In the genomic region with DNA sequence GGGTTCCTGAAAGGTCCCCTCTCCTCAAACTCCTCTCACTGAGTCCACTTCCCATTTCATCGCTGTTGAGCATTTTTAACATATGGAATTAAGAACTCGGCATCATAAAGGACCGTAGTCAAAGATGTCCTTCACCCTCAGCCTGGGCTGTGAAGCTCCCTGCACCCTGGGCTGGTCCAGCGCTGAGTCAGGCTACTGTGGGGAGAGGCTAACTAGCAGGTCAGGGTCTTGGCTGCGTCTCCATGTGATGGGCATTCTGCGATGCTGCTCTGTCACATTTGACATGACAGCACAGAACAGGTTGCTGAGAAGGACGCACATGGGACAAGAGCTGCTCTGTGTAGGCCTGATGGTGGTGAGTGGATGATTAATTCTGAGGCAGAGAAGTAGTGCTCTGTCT, we compare ENCODE assay signal across 21 mouse cellular contexts. TPM values are rescaled to one million over a fixed set of nuclear protein-coding genes. Genes with fewer than 3 reads are reported as not detected.
A peak's percentile ranks its signal among the peaks of the same experiment; 100 is the strongest.
DNase-seq lines count a peak whose midpoint lies in the region; ATAC-seq and TF ChIP-seq lines count a peak whose summit lies in the region.
"Had no signal": no experiment of that assay in that cellular context is flagged by ENCODE, and none has a peak within 500 bp of the region (broad histone marks: within the 10 kb centered on the region; RNA-seq: fewer than 3 reads in every experiment).

No protein-coding gene starts in this region.

- peaks cover 9% of the 10 kb centered on the region; the same call in 1 of the 2 replicates for H3K36me3 ChIP-seq in midbrain, embryonic 11.5 days (ENCODE audit: control insufficient read depth, insufficient read depth, low read length)
- H3K36me3 ChIP-seq in midbrain, embryonic 14.5 days (ENCODE audit: control insufficient read depth, insufficient read depth, low read length) = peaks cover 64% of the 10 kb centered on the region
- peaks cover 27 to 28% of the 10 kb centered on the region in 2 experiments for H3K36me3 ChIP-seq in MEL (ENCODE audit: control insufficient read depth in 1 of 2, insufficient read depth in 2 of 2, low read length in 2 of 2)

- H3K9me3 ChIP-seq in midbrain, embryonic 11.5 days (ENCODE audit: control insufficient read depth, low read length) = no peaks in the 10 kb centered on the region
- no peaks in the 10 kb centered on the region for H3K9me3 ChIP-seq in midbrain, embryonic 14.5 days (ENCODE audit: control insufficient read depth, low read length)
- no peaks in the 10 kb centered on the region for H3K9me3 ChIP-seq in MEL (replicated peaks; ENCODE audit: insufficient read depth, low read length)
- H3K9me3 ChIP-seq: embryonic facial prominence, embryonic 13.5 days; embryonic facial prominence, embryonic 15.5 days; forebrain, embryonic 10.5 days; forebrain, embryonic 12.5 days had no signal

- no peak overlapping the region for H3K27ac ChIP-seq in midbrain, embryonic 11.5 days (ENCODE audit: low read depth, low read length)
- no peak overlapping the region for H3K27ac ChIP-seq in midbrain, embryonic 14.5 days (replicated peaks; ENCODE audit: low read depth, low read length)
- H3K27ac ChIP-seq in MEL (ENCODE audit: control insufficient read depth, low read depth, low read length) = peak overlapping the region; percentile 86
- H3K27ac ChIP-seq: embryonic facial prominence, embryonic 13.5 days; embryonic facial prominence, embryonic 15.5 days; forebrain, embryonic 10.5 days; forebrain, embryonic 12.5 days had no signal

- no peaks in the 10 kb centered on the region for H3K79me2 ChIP-seq in MEL (ENCODE audit: control insufficient read depth, insufficient read depth, low read length, poor library complexity)

- no peak for TF ChIP-seq EP300 in MEL (IDR thresholded peaks at IDR 0.05; ENCODE audit: low read depth in 1 of 2, low read length in 2 of 2)

- H3K4me2 ChIP-seq in midbrain, embryonic 11.5 days = no peak overlapping the region
- H3K4me2 ChIP-seq in midbrain, embryonic 14.5 days (ENCODE audit: low read length) = no peak overlapping the region
- H3K4me2 ChIP-seq: embryonic facial prominence, embryonic 13.5 days; embryonic facial prominence, embryonic 15.5 days; forebrain, embryonic 12.5 days had no signal

- TF ChIP-seq CTCF in MEL (IDR thresholded peaks at IDR 0.05 in 2 of 3, conservative IDR thresholded peaks at IDR 0.05 in 1 of 3; ENCODE audit: control insufficient read depth in 1 of 3, insufficient read depth in 1 of 3, low read depth in 2 of 3, low read length in 3 of 3, poor library complexity in 1 of 3, severe bottlenecking in 1 of 3) = no peak

- no peak for ATAC-seq in midbrain, embryonic 11.5 days (ENCODE audit: low FRiP score)
- ATAC-seq in midbrain, embryonic 14.5 days (ENCODE audit: low FRiP score, low TSS enrichment) = no peak
- ATAC-seq: forebrain, embryonic 14.5 days; forebrain, embryonic 16.5 days had no signal

- H3K4me1 ChIP-seq in midbrain, embryonic 11.5 days (ENCODE audit: control insufficient read depth, insufficient read depth, low read length) = no peaks in the 10 kb centered on the region
- H3K4me1 ChIP-seq in midbrain, embryonic 14.5 days (ENCODE audit: control insufficient read depth, insufficient read depth, low read length) = no peaks in the 10 kb centered on the region
- peaks cover 16 to 24% of the 10 kb centered on the region in 2 experiments for H3K4me1 ChIP-seq in MEL (ENCODE audit: control insufficient read depth in 1 of 2, insufficient read depth in 2 of 2, low read length in 2 of 2)
- H3K4me1 ChIP-seq: embryonic facial prominence, embryonic 13.5 days; embryonic facial prominence, embryonic 15.5 days; forebrain, embryonic 10.5 days; forebrain, embryonic 12.5 days had no signal

- H3K4me3 ChIP-seq in midbrain, embryonic 11.5 days (ENCODE audit: low read depth, low read length) = no peak overlapping the region
- H3K4me3 ChIP-seq in midbrain, embryonic 14.5 days (replicated peaks; ENCODE audit: low read depth, low read length) = no peak overlapping the region
- H3K4me3 ChIP-seq in MEL (ENCODE audit: control insufficient read depth in 1 of 2, insufficient read depth in 1 of 2, low read depth in 2 of 2, low read length in 2 of 2) = no peak overlapping the region
- H3K4me3 ChIP-seq: embryonic facial prominence, embryonic 13.5 days; embryonic facial prominence, embryonic 15.5 days; erythroblast, embryonic 14.5 days; forebrain, embryonic 10.5 days; forebrain, embryonic 12.5 days had no signal

- no peak for TF ChIP-seq RAD21 in MEL (IDR thresholded peaks at IDR 0.05; ENCODE audit: low read depth, low read length)

- peak; percentile 56 for DNase-seq in midbrain, embryonic 11.5 days (ENCODE audit: low spot score, missing footprints)
- no peak for DNase-seq in midbrain, embryonic 14.5 days
- peak; percentile 34 for DNase-seq in MEL (ENCODE audit: low read depth, low spot score)
- no peak for DNase-seq in cerebellum, postnatal 10 days
- DNase-seq in kidney, adult 9 months = no peak
- DNase-seq: adrenal gland, adult 2 months; adrenal gland, postnatal 10 days; adrenal gland, postnatal 25 days; cerebellum, adult 11 months; cerebellum, adult 18-20 months; cerebellum, adult 8-10 months; cerebellum, adult 9-11 months; cerebellum, postnatal 36 days; embryo, embryonic 11 days had no signal

- no peak overlapping the region for H3K9ac ChIP-seq in midbrain, embryonic 11.5 days (ENCODE audit: low read length)
- no peak overlapping the region for H3K9ac ChIP-seq in midbrain, embryonic 14.5 days (replicated peaks; ENCODE audit: low read length)
- no peak overlapping the region; the same call in 1 of the 2 replicates for H3K9ac ChIP-seq in MEL (ENCODE audit: control insufficient read depth, low read depth, low read length, poor library complexity, severe bottlenecking)
- H3K9ac ChIP-seq: embryonic facial prominence, embryonic 13.5 days; embryonic facial prominence, embryonic 15.5 days; forebrain, embryonic 12.5 days had no signal

- 93% methylated on average over 7 of the region's 7 CpGs for WGBS in midbrain, embryonic 11.5 days
- WGBS in midbrain, embryonic 14.5 days = 93% methylated on average over 7 of the region's 7 CpGs

- TF ChIP-seq POLR2A in MEL (IDR thresholded peaks at IDR 0.05; ENCODE audit: control insufficient read depth in 1 of 2, insufficient read depth in 1 of 2, low read depth in 1 of 2, low read length in 2 of 2, poor library complexity in 1 of 2) = no peak

- H3K27me3 ChIP-seq in midbrain, embryonic 11.5 days (ENCODE audit: control insufficient read depth, insufficient read depth, low read length) = no peaks in the 10 kb centered on the region
- H3K27me3 ChIP-seq in midbrain, embryonic 14.5 days (ENCODE audit: control insufficient read depth, insufficient read depth, low read length) = no peaks in the 10 kb centered on the region
- H3K27me3 ChIP-seq in MEL (ENCODE audit: control insufficient read depth in 1 of 2, insufficient read depth in 2 of 2, low read length in 2 of 2) = no peaks in the 10 kb centered on the region
- H3K27me3 ChIP-seq: embryonic facial prominence, embryonic 13.5 days; embryonic facial prominence, embryonic 15.5 days; forebrain, embryonic 12.5 days had no signal

TF ChIP-seq in MEL, 35 proteins besides CTCF, POLR2A, EP300 and RAD21:
- TF ChIP-seq E2F4 (IDR thresholded peaks at IDR 0.05; ENCODE audit: borderline replicate concordance, low read depth, low read length) = no peak
- no peak for TF ChIP-seq ZMIZ1 (IDR thresholded peaks at IDR 0.05; ENCODE audit: low read depth, low read length)
- no peak for TF ChIP-seq CHD1 (IDR thresholded peaks at IDR 0.05; ENCODE audit: low read depth, low read length)
- TF ChIP-seq TAL1 (IDR thresholded peaks at IDR 0.05; ENCODE audit: low read length) = no peak
- TF ChIP-seq SIN3A (IDR thresholded peaks at IDR 0.05; ENCODE audit: low read length) = no peak
- TF ChIP-seq MYB (IDR thresholded peaks at IDR 0.05; ENCODE audit: low read depth, low read length) = no peak
- no peak for TF ChIP-seq POLR2AphosphoS2 (IDR thresholded peaks at IDR 0.05; ENCODE audit: low read length)
- no peak for TF ChIP-seq GATA1 (IDR thresholded peaks at IDR 0.05; ENCODE audit: low read depth, low read length)
- no peak for TF ChIP-seq USF2 (IDR thresholded peaks at IDR 0.05; ENCODE audit: borderline replicate concordance in 1 of 2, insufficient read depth in 1 of 2, low read depth in 1 of 2, low read length in 2 of 2)
- TF ChIP-seq SMC3 (IDR thresholded peaks at IDR 0.05; ENCODE audit: low read depth, low read length) = no peak
- TF ChIP-seq TBP (IDR thresholded peaks at IDR 0.05; ENCODE audit: low read depth, low read length) = no peak
- TF ChIP-seq MEF2A (IDR thresholded peaks at IDR 0.05; ENCODE audit: extremely low read depth, insufficient replicate concordance, low read depth, low read length, poor library complexity, severe bottlenecking) = no peak
- TF ChIP-seq JUND (IDR thresholded peaks at IDR 0.05; ENCODE audit: low read depth, low read length) = no peak
- no peak for TF ChIP-seq MAZ (IDR thresholded peaks at IDR 0.05; ENCODE audit: low read depth, low read length)
- no peak for TF ChIP-seq RCOR1 (IDR thresholded peaks at IDR 0.05; ENCODE audit: low read depth, low read length)

RNA-seq across cellular contexts. Expression of gene Arl1, which starts 39.0 kb away (rescaled TPM):
- polyA plus RNA-seq in midbrain, embryonic 11.5 days (2014; fragmentation: Nextera tagmentation; extraction: Ambion mirVana) = 165 and 178 TPM in 2 replicates
- 150 and 153 TPM in 2 replicates for polyA plus RNA-seq in midbrain, embryonic 14.5 days (2014; fragmentation: Nextera tagmentation; extraction: Ambion mirVana)
- 47.4 and 51.7 TPM in 2 replicates for total RNA-seq in MEL (2012; rRNA removed)
- polyA plus RNA-seq in MEL (2012; ENCODE audit: insufficient read depth in 1 of 2, insufficient read length in 2 of 2, low read depth in 1 of 2, low replicate concordance in 2 of 2, missing spikeins in 1 of 2) = 10 to 100 TPM in 1 of 2 experiments, not detected in 1; 93.6 TPM

RNA-seq across cellular contexts. Expression of gene Utp20, which starts 56.9 kb away (rescaled TPM):
- 17.6 and 22.8 TPM in 2 replicates for polyA plus RNA-seq in midbrain, embryonic 11.5 days (2014; fragmentation: Nextera tagmentation; extraction: Ambion mirVana)
- polyA plus RNA-seq in midbrain, embryonic 14.5 days (2014; fragmentation: Nextera tagmentation; extraction: Ambion mirVana) = 10.3 and 12.7 TPM in 2 replicates
- total RNA-seq in MEL (2012; rRNA removed) = 60.6 and 62.8 TPM in 2 replicates
- polyA plus RNA-seq in MEL (2012; ENCODE audit: insufficient read depth in 1 of 2, insufficient read length in 2 of 2, low read depth in 1 of 2, low replicate concordance in 2 of 2, missing spikeins in 1 of 2) = 100 to 1,000 TPM in 1 of 2 experiments, 10 to 100 TPM in 1; 56.5 to 138 TPM

Comparison
In these comparisons a context has a peak if more than half of its experiments do, and no peak if none do; other contexts are left out.
1. DNase-seq: peak in midbrain, embryonic 11.5 days (single experiment) and MEL (single experiment); none in midbrain, embryonic 14.5 days (single experiment), cerebellum, postnatal 10 days (0 of 2) and kidney, adult 9 months (single experiment).